Comparison of ENCODE assay signal across 8 mouse cellular contexts in genomic region chr17:35263523-35263883, GRCm38 (mm10). TPM values are rescaled to one million over a fixed set of nuclear protein-coding genes. Genes with fewer than 3 reads are reported as not detected.
DNase-seq lines count a peak whose midpoint lies in the region; ATAC-seq and TF ChIP-seq lines count a peak whose summit lies in the region.

No protein-coding gene starts in this region.

- TF ChIP-seq POLR2A in MEL (IDR thresholded peaks at IDR 0.05; ENCODE audit: control insufficient read depth in 1 of 2, insufficient read depth in 1 of 2, low read depth in 1 of 2, low read length in 2 of 2, poor library complexity in 1 of 2) = no peak

- H3K9me3 ChIP-seq in MEL (replicated peaks; ENCODE audit: insufficient read depth, low read length) = no peaks in the 10 kb centered on the region
- H3K9me3 ChIP-seq in hindbrain, embryonic 10.5 days = no peaks in the 10 kb centered on the region
- no peaks in the 10 kb centered on the region for H3K9me3 ChIP-seq in liver, embryonic 15.5 days (replicated peaks)
- no peaks in the 10 kb centered on the region for H3K9me3 ChIP-seq in stomach, postnatal 0 days (ENCODE audit: control insufficient read depth, low read length)

- peaks cover 7 to 15% of the 10 kb centered on the region in 2 experiments for H3K4me1 ChIP-seq in MEL (ENCODE audit: control insufficient read depth in 1 of 2, insufficient read depth in 2 of 2, low read length in 2 of 2)
- H3K4me1 ChIP-seq in hindbrain, embryonic 10.5 days (replicated peaks) = peaks cover 22% of the 10 kb centered on the region
- H3K4me1 ChIP-seq in liver, embryonic 15.5 days (replicated peaks) = peaks cover 28% of the 10 kb centered on the region
- H3K4me1 ChIP-seq in stomach, postnatal 0 days (replicated peaks; ENCODE audit: control insufficient read depth, insufficient read depth) = no peaks in the 10 kb centered on the region

- TF ChIP-seq CTCF in MEL (IDR thresholded peaks at IDR 0.05 in 2 of 3, conservative IDR thresholded peaks at IDR 0.05 in 1 of 3; ENCODE audit: control insufficient read depth in 1 of 3, insufficient read depth in 1 of 3, low read depth in 2 of 3, low read length in 3 of 3, poor library complexity in 1 of 3, severe bottlenecking in 1 of 3) = no peak
- no peak for TF ChIP-seq CTCF in stomach, postnatal 0 days (IDR thresholded peaks at IDR 0.05; ENCODE audit: low read depth)

- no peak for TF ChIP-seq EP300 in MEL (IDR thresholded peaks at IDR 0.05; ENCODE audit: low read depth in 1 of 2, low read length in 2 of 2)
- TF ChIP-seq EP300 in stomach, postnatal 0 days (optimal IDR thresholded peaks at IDR 0.05) = no peak

- peak overlapping the region; percentile 100 for H3K4me2 ChIP-seq in liver, embryonic 15.5 days
- peak overlapping the region; percentile 100 for H3K4me2 ChIP-seq in stomach, postnatal 0 days (replicated peaks; ENCODE audit: low read depth)

- DNase-seq in adrenal gland, postnatal 14 days = peak; percentile 59
- no peak for DNase-seq in adrenal gland, adult 18-20 months (ENCODE audit: low spot score in 2 of 2)
- DNase-seq in MEL (ENCODE audit: low read depth, low spot score) = peak; percentile 52
- peak; percentile 42 for DNase-seq in hindbrain, embryonic 10.5 days (ENCODE audit: low spot score)
- peak; percentile 69 for DNase-seq in stomach, postnatal 0 days (ENCODE audit: low spot score)
- DNase-seq in layer of hippocampus, adult 9-11 months = no peak

- H3K36me3 ChIP-seq in MEL (ENCODE audit: control insufficient read depth in 1 of 2, insufficient read depth in 2 of 2, low read length in 2 of 2) = peaks cover 0 to 8% of the 10 kb centered on the region in 2 experiments; a peak in 1 of 4 replicates
- H3K36me3 ChIP-seq in hindbrain, embryonic 10.5 days = no peaks in the 10 kb centered on the region
- no peaks in the 10 kb centered on the region for H3K36me3 ChIP-seq in liver, embryonic 15.5 days (replicated peaks)
- H3K36me3 ChIP-seq in stomach, postnatal 0 days (ENCODE audit: control insufficient read depth, insufficient read depth, low read length) = no peaks in the 10 kb centered on the region

- no peak for TF ChIP-seq RAD21 in MEL (IDR thresholded peaks at IDR 0.05; ENCODE audit: low read depth, low read length)

- H3K27ac ChIP-seq in MEL (ENCODE audit: control insufficient read depth, low read depth, low read length) = no peak overlapping the region
- H3K27ac ChIP-seq in hindbrain, embryonic 10.5 days = peak overlapping the region; percentile 84
- H3K27ac ChIP-seq in liver, embryonic 15.5 days (replicated peaks) = peak overlapping the region; percentile 62; the same call in 1 of the 2 replicates
- H3K27ac ChIP-seq in stomach, postnatal 0 days (replicated peaks) = peak overlapping the region; percentile 77; the same call in 1 of the 2 replicates

- H3K27me3 ChIP-seq in MEL (ENCODE audit: control insufficient read depth in 1 of 2, insufficient read depth in 2 of 2, low read length in 2 of 2) = no peaks in the 10 kb centered on the region
- peaks cover 48% of the 10 kb centered on the region for H3K27me3 ChIP-seq in hindbrain, embryonic 10.5 days (ENCODE audit: insufficient read depth, poor library complexity, severe bottlenecking)
- peaks cover 23% of the 10 kb centered on the region for H3K27me3 ChIP-seq in liver, embryonic 15.5 days
- no peaks in the 10 kb centered on the region for H3K27me3 ChIP-seq in stomach, postnatal 0 days (ENCODE audit: control insufficient read depth, insufficient read depth, low read length)

- WGBS in hindbrain, embryonic 10.5 days = 1% methylated on average over 31 of the region's 31 CpGs
- under 1% methylated on average over 31 of the region's 31 CpGs for WGBS in liver, embryonic 15.5 days (ENCODE audit: insufficient replicate concordance)
- WGBS in stomach, postnatal 0 days = 2% methylated on average over 26 of the region's 31 CpGs

- H3K79me2 ChIP-seq in MEL (ENCODE audit: control insufficient read depth, insufficient read depth, low read length, poor library complexity) = peaks cover 3% of the 10 kb centered on the region; the same call in 1 of the 2 replicates

- ATAC-seq in liver, embryonic 15.5 days (ENCODE audit: insufficient read depth) = peak; percentile 17
- ATAC-seq in stomach, postnatal 0 days (ENCODE audit: low FRiP score, low TSS enrichment) = peak; percentile 36
- no peak for ATAC-seq in cerebellum, adult (ENCODE audit: insufficient number of reproducible peaks, low FRiP score, low TSS enrichment)

- H3K4me3 ChIP-seq in MEL (ENCODE audit: control insufficient read depth in 1 of 2, insufficient read depth in 1 of 2, low read depth in 2 of 2, low read length in 2 of 2) = peak overlapping the region; percentile 70 to 73
- H3K4me3 ChIP-seq in hindbrain, embryonic 10.5 days = peak overlapping the region; percentile 69
- peak overlapping the region; percentile 83 for H3K4me3 ChIP-seq in liver, embryonic 15.5 days (replicated peaks)
- H3K4me3 ChIP-seq in stomach, postnatal 0 days (ENCODE audit: low read depth, low read length) = peak overlapping the region; percentile 70

- H3K9ac ChIP-seq in MEL (ENCODE audit: control insufficient read depth, low read depth, low read length, poor library complexity, severe bottlenecking) = peak overlapping the region; percentile 79
- peak overlapping the region; percentile 78 for H3K9ac ChIP-seq in liver, embryonic 15.5 days
- H3K9ac ChIP-seq in stomach, postnatal 0 days (ENCODE audit: low read length) = peak overlapping the region; percentile 74

TF ChIP-seq in MEL, 35 proteins besides CTCF, POLR2A, EP300 and RAD21:
- TF ChIP-seq SIN3A (IDR thresholded peaks at IDR 0.05; ENCODE audit: low read length) (no peak), KAT2A (conservative IDR thresholded peaks at IDR 0.05; ENCODE audit: low read depth, low read length) (no peak)

RNA-seq across cellular contexts. Expression of gene H2-D1, which starts 1.0 kb away (rescaled TPM):
- 93.3 and 154 TPM in 2 replicates for total RNA-seq in adrenal gland, postnatal 14 days (2021)
- total RNA-seq in adrenal gland, adult 18-20 months (2021) = 100 to 1,000 TPM; 219 to 653 TPM
- total RNA-seq in MEL (2012; rRNA removed) = 58.7 and 60.1 TPM in 2 replicates
- polyA plus RNA-seq in MEL (2012; ENCODE audit: insufficient read depth in 1 of 2, insufficient read length in 2 of 2, low read depth in 1 of 2, low replicate concordance in 2 of 2, missing spikeins in 1 of 2) = 10 to 100 TPM in 1 of 2 experiments, not detected in 1; 97.9 TPM
- polyA plus RNA-seq in hindbrain, embryonic 10.5 days (2016; fragmentation: Nextera tagmentation; extraction: Ambion mirVana) = 54.3 and 60.1 TPM in 2 replicates
- 99.7 and 119 TPM in 2 replicates for polyA plus RNA-seq in liver, embryonic 15.5 days (2015; fragmentation: Nextera tagmentation; extraction: Ambion mirVana)
- 303 and 307 TPM in 2 replicates for polyA plus RNA-seq in stomach, postnatal 0 days (2015; fragmentation: Nextera tagmentation; extraction: Ambion mirVana)

RNA-seq across cellular contexts. Expression of gene Ddx39b, which starts 22.0 kb away (rescaled TPM):
- 200 and 232 TPM in 2 replicates for total RNA-seq in adrenal gland, postnatal 14 days (2021)
- total RNA-seq in adrenal gland, adult 18-20 months (2021) = 100 to 1,000 TPM; 195 to 213 TPM
- total RNA-seq in MEL (2012; rRNA removed) = 206 and 270 TPM in 2 replicates
- polyA plus RNA-seq in MEL (2012; ENCODE audit: insufficient read depth in 1 of 2, insufficient read length in 2 of 2, low read depth in 1 of 2, low replicate concordance in 2 of 2, missing spikeins in 1 of 2) = 100 to 1,000 TPM; 581 to 787 TPM
- 661 and 692 TPM in 2 replicates for polyA plus RNA-seq in hindbrain, embryonic 10.5 days (2016; fragmentation: Nextera tagmentation; extraction: Ambion mirVana)
- polyA plus RNA-seq in liver, embryonic 15.5 days (2015; fragmentation: Nextera tagmentation; extraction: Ambion mirVana) = 141 and 150 TPM in 2 replicates
- polyA plus RNA-seq in stomach, postnatal 0 days (2015; fragmentation: Nextera tagmentation; extraction: Ambion mirVana) = 143 and 145 TPM in 2 replicates

RNA-seq across cellular contexts. Expression of gene Nfkbil1, which starts 27.9 kb away (rescaled TPM):
- total RNA-seq in adrenal gland, postnatal 14 days (2021) = 15.3 and 17.7 TPM in 2 replicates
- total RNA-seq in adrenal gland, adult 18-20 months (2021) = 10 to 100 TPM; 12.4 to 15.3 TPM
- total RNA-seq in MEL (2012; rRNA removed) = 10.1 and 10.3 TPM in 2 replicates
- polyA plus RNA-seq in MEL (2012; ENCODE audit: insufficient read depth in 1 of 2, insufficient read length in 2 of 2, low read depth in 1 of 2, low replicate concordance in 2 of 2, missing spikeins in 1 of 2) = 10 to 100 TPM in 1 of 2 experiments, not detected in 1; 26.0 TPM
- 10.2 and 11.6 TPM in 2 replicates for polyA plus RNA-seq in hindbrain, embryonic 10.5 days (2016; fragmentation: Nextera tagmentation; extraction: Ambion mirVana)
- polyA plus RNA-seq in liver, embryonic 15.5 days (2015; fragmentation: Nextera tagmentation; extraction: Ambion mirVana) = 3.2 and 3.6 TPM in 2 replicates
- polyA plus RNA-seq in stomach, postnatal 0 days (2015; fragmentation: Nextera tagmentation; extraction: Ambion mirVana) = 7.4 and 7.5 TPM in 2 replicates

RNA-seq across cellular contexts. Expression of gene Atp6v1g2, which starts 30.0 kb away (rescaled TPM):
- 7.0 and 8.2 TPM in 2 replicates for total RNA-seq in adrenal gland, postnatal 14 days (2021)
- total RNA-seq in adrenal gland, adult 18-20 months (2021) = 1 to 10 TPM; 4.7 to 5.3 TPM
- 0.46 and 0.56 TPM in 2 replicates for total RNA-seq in MEL (2012; rRNA removed)
- polyA plus RNA-seq in MEL (2012; ENCODE audit: insufficient read depth in 1 of 2, insufficient read length in 2 of 2, low read depth in 1 of 2, low replicate concordance in 2 of 2, missing spikeins in 1 of 2) = 1 to 10 TPM in 1 of 2 experiments, not detected in 1; 4.7 TPM
- 7.6 and 12.9 TPM in 2 replicates for polyA plus RNA-seq in hindbrain, embryonic 10.5 days (2016; fragmentation: Nextera tagmentation; extraction: Ambion mirVana)
- 0.58 and 0.63 TPM in 2 replicates for polyA plus RNA-seq in liver, embryonic 15.5 days (2015; fragmentation: Nextera tagmentation; extraction: Ambion mirVana)
- 3.0 and 3.6 TPM in 2 replicates for polyA plus RNA-seq in stomach, postnatal 0 days (2015; fragmentation: Nextera tagmentation; extraction: Ambion mirVana)

RNA-seq across cellular contexts. Expression of gene Gm16181, which starts 42.9 kb away (rescaled TPM):
- total RNA-seq in adrenal gland, postnatal 14 days (2021) = 0.67 TPM in 1 of 2 replicates, not detected in the other
- not detected for total RNA-seq in adrenal gland, adult 18-20 months (2021)
- not detected in 2 replicates for total RNA-seq in MEL (2012; rRNA removed)
- polyA plus RNA-seq in MEL (2012; ENCODE audit: insufficient read depth in 1 of 2, insufficient read length in 2 of 2, low read depth in 1 of 2, low replicate concordance in 2 of 2, missing spikeins in 1 of 2) = under 1 TPM in 1 of 2 experiments, not detected in 1; 0.58 TPM
- polyA plus RNA-seq in hindbrain, embryonic 10.5 days (2016; fragmentation: Nextera tagmentation; extraction: Ambion mirVana) = 0.42 and 0.46 TPM in 2 replicates
- polyA plus RNA-seq in liver, embryonic 15.5 days (2015; fragmentation: Nextera tagmentation; extraction: Ambion mirVana) = 0.24 TPM in 1 of 2 replicates, not detected in the other
- 0.27 and 0.33 TPM in 2 replicates for polyA plus RNA-seq in stomach, postnatal 0 days (2015; fragmentation: Nextera tagmentation; extraction: Ambion mirVana)

Comparison
In these comparisons a context has a peak if more than half of its experiments do, and no peak if none do; other contexts are left out.
1. DNase-seq: peak in adrenal gland, postnatal 14 days (single experiment), MEL (single experiment), hindbrain, embryonic 10.5 days (single experiment) and stomach, postnatal 0 days (single experiment); none in adrenal gland, adult 18-20 months (0 of 2) and layer of hippocampus, adult 9-11 months (single experiment).
2. Peak in every context shown above with its lines, with median percentiles within 50 percentile points of each other: H3K4me3 ChIP-seq and H3K9ac ChIP-seq.